Mouse (Mus musculus) cortical plate, adult 2 months (tissue): ENCODE data around the gene Hint2.

Experiments used
- CTCF ChIP-seq: fragments of 200-500 bp; IDR thresholded peaks from 2 replicates; pipeline ENCODE4 v1.5.1; 2011; ENCODE audit warnings: mild to moderate bottlenecking, control low read depth, low read length; ENCODE audit not compliant: insufficient read depth; ENCODE audit errors: extremely low read depth
- POLR2A ChIP-seq: fragments of 200-500 bp; IDR thresholded peaks from 2 replicates; pipeline ENCODE4 v1.6.1; 2011; ENCODE audit warnings: mild to moderate bottlenecking, low read length, control low read depth; ENCODE audit not compliant: insufficient read depth; ENCODE audit errors: extremely low read depth

DNA sequence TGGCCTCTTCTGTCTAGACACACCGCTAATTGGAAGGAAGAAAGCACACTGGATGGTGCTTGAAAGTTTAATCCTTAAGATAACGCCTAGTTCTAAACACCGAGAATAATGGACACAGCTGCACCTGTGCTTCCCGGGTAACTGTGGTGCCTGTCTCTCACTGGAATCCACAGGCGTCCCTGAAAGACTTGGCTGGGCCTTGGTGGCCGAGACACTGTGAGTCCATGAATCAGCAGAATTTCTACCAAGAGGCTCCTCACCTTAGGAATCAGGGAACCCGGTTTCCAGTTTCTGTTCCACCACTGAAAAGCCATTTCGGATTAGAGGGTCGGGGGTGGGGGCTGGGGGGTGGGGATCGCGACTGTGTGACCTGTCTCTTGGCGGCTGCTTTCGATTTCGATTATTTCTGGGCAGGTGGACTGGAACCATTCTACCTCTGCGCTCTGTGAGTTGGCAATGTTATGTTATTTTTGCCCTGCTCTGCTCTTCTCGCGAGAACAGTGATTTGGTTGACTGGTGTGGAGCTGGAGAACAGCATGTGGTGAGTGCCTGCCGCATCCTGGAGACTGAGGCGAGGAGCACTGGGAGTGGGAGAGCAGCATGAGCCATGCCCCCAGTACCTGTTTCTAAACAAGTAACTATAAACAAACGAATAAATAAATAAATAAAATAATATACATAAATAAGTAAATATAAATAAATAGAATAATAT lies 27.0 kb downstream of the Hint2 start:
- TF ChIP-seq CTCF = no peak
- peak; percentile 40; the same call in 1 of the 2 replicates for TF ChIP-seq POLR2A
